Mouse (Mus musculus) lung, postnatal 10 days (tissue): Measurements from ENCODE around the gene Zic4.
A peak's percentile ranks its signal among the peaks of the same experiment; 100 is the strongest.

Experiments
- DNase-seq: peaks from one replicate; pipeline ENCODE4 v3.0.0; 2021

Zic4 gene

DNA sequence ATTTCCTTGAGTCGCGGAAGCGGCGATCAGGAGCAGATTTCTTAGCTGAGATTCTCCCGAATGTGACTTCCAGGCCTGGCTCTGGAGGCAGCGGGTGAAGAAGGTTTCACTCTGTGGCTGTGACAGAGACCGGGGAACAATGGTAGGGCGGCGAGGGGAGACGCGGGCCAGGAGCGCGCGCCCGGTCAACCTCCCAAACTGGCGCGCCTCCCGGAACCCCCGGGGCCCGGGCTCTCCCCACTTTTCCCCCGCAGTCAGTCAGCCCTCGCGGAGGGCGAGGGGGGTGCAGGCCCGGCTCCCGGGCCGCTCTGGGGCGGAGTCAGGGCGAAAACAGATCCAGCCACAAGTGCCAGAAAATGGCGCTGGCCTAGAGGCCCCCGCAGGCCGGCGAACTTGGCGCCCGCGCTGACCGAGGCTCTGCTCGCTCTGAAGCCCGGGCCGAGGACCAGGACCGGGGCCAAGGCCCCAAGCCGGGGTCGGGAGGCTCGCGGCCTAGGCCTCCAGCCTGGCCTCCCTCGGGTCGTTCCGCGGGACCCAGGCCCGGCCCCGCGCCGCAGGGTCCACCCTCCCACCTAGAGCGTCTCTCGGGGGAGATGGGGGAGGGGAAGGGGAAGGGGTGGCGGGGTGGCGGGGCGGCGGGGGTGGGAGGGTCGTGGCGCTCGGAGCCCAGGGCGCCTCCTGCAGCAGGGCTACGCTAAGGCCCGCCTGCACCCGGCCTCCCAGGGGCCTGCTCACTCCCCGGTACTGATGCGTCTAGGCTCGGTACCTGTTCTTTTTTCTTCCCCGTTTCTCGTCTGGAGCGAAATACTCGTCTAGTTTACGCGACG is 19.3 kb downstream of the Zic4 start:
- DNase-seq = peak; percentile 19

GRCm38 (mm10) chr9:91382111-91382379 is 19.8 kb downstream of the Zic4 start:
- DNase-seq = no peak

DNA sequence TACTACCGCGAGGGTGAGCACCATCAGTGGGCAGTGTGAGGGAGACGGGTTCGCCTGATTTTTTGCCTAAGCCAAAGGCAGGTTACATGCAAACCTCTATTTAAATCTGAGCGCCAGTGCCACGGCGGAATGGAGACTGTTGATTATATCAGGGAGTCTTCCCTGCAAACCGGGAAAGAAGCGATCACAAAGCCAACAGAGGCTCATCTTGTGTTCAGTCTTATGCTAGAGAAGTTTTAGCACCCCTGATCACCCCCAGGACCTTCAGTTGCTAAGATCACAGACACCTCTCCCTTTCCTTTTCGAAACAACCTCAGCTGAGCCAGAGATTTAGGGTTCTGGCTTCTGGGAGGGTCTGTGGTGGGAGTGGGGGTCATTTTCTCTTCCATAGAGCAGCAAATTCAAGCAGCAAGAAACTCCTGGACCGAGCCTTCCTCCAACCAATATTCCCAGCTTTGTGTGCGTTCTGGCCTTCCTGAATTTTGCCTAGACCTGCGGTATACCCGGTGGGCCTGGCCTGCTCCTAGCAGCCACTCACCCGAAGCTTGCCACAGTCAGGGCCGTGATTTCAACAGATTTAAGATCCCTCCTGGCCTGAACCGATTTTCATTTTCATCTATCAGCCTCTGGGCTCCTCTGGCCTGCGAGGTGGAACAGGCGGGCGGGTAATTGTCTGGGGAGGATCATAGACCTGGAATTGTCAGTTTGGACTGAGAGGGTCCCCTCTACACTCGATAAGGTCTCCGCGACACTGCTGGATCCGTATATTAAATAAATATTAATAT is 20.4 kb downstream of the Zic4 start:
- no peak for DNase-seq

- DNase-seq = no peak
Observed at GRCm38 (mm10) chr9:91383441-91384135, 21.4 kb downstream of the Zic4 start.

GRCm38 (mm10) chr9:91384136-91384500 is 21.9 kb downstream of the Zic4 start:
- DNase-seq = no peak

- no peak for DNase-seq
Observed at GRCm38 (mm10) chr9:91384693-91385560, 22.7 kb downstream of the Zic4 start.

GRCm38 (mm10) chr9:91385561-91386430 is 23.6 kb downstream of the Zic4 start:
- no peak for DNase-seq

GRCm38 (mm10) chr9:91386502-91386890 is 24.3 kb downstream of the Zic4 start:
- no peak for DNase-seq

- DNase-seq = no peak
Observed at GRCm38 (mm10) chr9:91386891-91387739, 24.9 kb downstream of the Zic4 start.

- no peak for DNase-seq
Observed at GRCm38 (mm10) chr9:91387740-91388080, 25.5 kb downstream of the Zic4 start.

DNA sequence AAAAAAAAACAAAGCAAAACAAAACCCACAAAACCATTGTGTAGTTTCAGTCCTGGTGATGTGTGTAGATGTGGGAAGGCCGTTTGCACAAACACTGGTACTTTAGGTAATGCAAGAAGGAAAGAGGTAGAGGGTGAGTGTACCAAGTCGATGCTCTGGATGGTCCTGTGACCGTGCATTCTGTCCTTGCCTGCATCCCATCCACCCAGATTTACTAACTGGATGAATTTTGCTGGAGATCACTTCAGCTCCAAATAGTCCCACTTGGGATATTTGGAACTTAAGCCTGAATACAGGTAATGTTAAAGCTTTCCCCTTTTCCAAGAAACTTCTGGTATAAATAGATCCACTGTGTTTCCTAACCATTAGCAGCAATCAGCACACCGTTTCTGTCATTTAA is 26.0 kb downstream of the Zic4 start:
- no peak for DNase-seq

- no peak for DNase-seq
Observed at GRCm38 (mm10) chr9:91393376-91394068, 31.3 kb downstream of the Zic4 start.

GRCm38 (mm10) chr9:91394211-91394646 is 32.0 kb downstream of the Zic4 start:
- no peak for DNase-seq

- no peak for DNase-seq
Observed at GRCm38 (mm10) chr9:91395066-91395772, 33.0 kb downstream of the Zic4 start.

- DNase-seq = no peak
Observed at GRCm38 (mm10) chr9:91399976-91400375, 37.8 kb downstream of the Zic4 start.

GRCm38 (mm10) chr9:91400482-91401093 is 38.4 kb downstream of the Zic4 start:
- no peak for DNase-seq

- no peak for DNase-seq
Observed at GRCm38 (mm10) chr9:91401471-91401870, 39.3 kb downstream of the Zic4 start.

DNA sequence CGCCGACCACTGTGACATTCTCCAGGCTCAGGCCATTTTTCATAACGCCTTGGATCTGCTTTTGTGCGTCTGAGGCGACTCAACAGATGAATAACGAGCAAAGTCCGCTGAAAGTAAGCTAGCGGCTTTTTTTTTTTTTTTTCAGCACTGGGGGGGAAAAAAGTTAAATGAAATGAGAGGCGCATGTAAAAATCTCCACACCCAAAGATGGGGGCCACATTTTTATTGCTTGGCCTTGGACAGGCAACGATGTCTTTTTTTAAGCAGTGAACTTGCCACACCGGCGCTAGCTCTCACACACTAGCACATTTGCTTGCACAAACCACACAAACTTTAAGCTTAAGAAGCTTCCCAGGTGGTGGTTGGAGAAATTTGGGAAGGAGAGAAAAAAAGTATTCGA is 42.0 kb downstream of the Zic4 start:
- no peak for DNase-seq
